Mouse (Mus musculus): ENCODE measurements around the gene Igsf6. TPM values are rescaled to one million over a fixed set of nuclear protein-coding genes. Genes with fewer than 3 reads are reported as not detected.

Igsf6 gene
- total and polyA plus RNA-seq, 2 experiments from 2014 or later, result 1.1 to 1.6 TPM

- Histone ChIP-seq H3K27ac (ENCODE audit: low read depth) (peak overlapping the region; percentile 54), H3K4me3 (ENCODE audit: low read depth, low read length) (no peak overlapping the region), H3K27me3 (ENCODE audit: control insufficient read depth, insufficient read depth, low read length) (no peaks in the 10 kb centered on the region), H3K4me2 (ENCODE audit: low read depth, low read length) (no peak overlapping the region), H3K9me3 (replicated peaks; ENCODE audit: control insufficient read depth, low read length) (no peaks in the 10 kb centered on the region), H3K36me3 (replicated peaks; ENCODE audit: control insufficient read depth, insufficient read depth, low read length) (no peaks in the 10 kb centered on the region), H3K4me1 (ENCODE audit: control insufficient read depth, insufficient read depth) (peaks cover 5% of the 10 kb centered on the region; the same call in 1 of the 2 replicates), H3K9ac (replicated peaks; ENCODE audit: low read depth, low read length) (no peak overlapping the region)
- ATAC-seq (ENCODE audit: insufficient read depth, low read depth) (0 out of 2 replicates have a peak, but pooled peaks have one; percentile 30), DNase-seq (ENCODE audit: low spot score) (no peak)
- TF ChIP-seq EP300 (IDR thresholded peaks at IDR 0.05; ENCODE audit: low read depth), result no peak
- no peak for TF ChIP-seq CTCF (IDR thresholded peaks at IDR 0.05; ENCODE audit: low read depth)
- 57% methylated on average over 8 of the region's 8 CpGs for WGBS
Measured at GRCm38 (mm10) chr7:121084840-121085453, 10.6 kb upstream of the Igsf6 start.

GRCm38 (mm10) chr7:121082949-121083513 is 8.7 kb upstream of the Igsf6 start:
- Histone ChIP-seq H3K4me1 (ENCODE audit: control insufficient read depth, insufficient read depth) (peaks cover 5% of the 10 kb centered on the region; the same call in 1 of the 2 replicates), H3K9ac (replicated peaks; ENCODE audit: low read depth, low read length) (no peak overlapping the region), H3K4me2 (ENCODE audit: low read depth, low read length) (no peak overlapping the region), H3K9me3 (replicated peaks; ENCODE audit: control insufficient read depth, low read length) (no peaks in the 10 kb centered on the region), H3K27ac (ENCODE audit: low read depth) (no peak overlapping the region), H3K4me3 (ENCODE audit: low read depth, low read length) (no peak overlapping the region), H3K27me3 (ENCODE audit: control insufficient read depth, insufficient read depth, low read length) (no peaks in the 10 kb centered on the region), H3K36me3 (replicated peaks; ENCODE audit: control insufficient read depth, insufficient read depth, low read length) (no peaks in the 10 kb centered on the region)
- TF ChIP-seq EP300 (IDR thresholded peaks at IDR 0.05; ENCODE audit: low read depth) (no peak), CTCF (IDR thresholded peaks at IDR 0.05; ENCODE audit: low read depth) (no peak)
- WGBS, result 62% methylated on average over 9 of the region's 9 CpGs
- no peak; the same call in 1 of the 2 replicates for ATAC-seq (ENCODE audit: insufficient read depth, low read depth)
- no peak for DNase-seq (ENCODE audit: low spot score)

DNA sequence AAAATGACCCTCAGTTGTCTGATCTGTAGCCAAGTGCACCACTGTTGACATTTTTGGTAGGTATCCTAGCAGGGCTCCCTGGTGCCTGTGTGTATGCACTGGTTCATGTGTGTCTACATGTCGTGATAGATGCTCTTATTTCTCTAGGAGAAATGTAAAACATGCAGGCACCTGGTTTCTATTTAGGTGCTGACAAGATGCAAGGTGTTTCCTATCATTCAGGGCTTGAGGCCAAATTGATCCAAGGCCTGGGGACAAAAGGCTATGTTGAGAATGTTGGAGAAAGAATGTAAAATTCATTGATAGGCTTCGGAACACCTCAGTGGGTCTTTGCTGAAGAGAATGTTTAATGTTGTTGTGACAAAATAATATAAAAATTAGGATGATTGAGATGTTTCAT is 7.4 kb upstream of the Igsf6 start:
- H3K9ac ChIP-seq (replicated peaks; ENCODE audit: low read depth, low read length), result no peak overlapping the region

DNA sequence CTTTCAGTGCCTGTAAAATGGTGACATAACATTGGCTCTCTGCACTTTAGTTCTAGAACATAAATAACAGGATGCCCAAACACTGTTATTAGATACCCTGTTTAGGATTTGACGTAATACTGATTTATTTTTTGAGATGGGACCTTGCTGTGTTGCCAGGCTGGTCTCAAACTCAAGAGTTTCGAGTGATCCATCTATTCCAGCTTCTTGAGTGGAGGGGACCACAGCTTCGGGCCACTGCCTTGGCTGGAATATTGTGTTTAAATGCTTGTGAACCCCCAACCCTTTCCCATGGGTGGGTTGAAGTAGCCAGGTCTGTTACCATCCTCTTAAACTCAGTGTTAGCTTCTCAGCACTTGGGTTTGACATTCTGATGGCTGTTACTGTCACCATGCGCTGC is 7.0 kb upstream of the Igsf6 start, which contains the start of gene Otoa:
Gene Otoa, plus strand, starts transcription at position 301 of the 400 bp plus-strand sequence.
- no peaks in the 10 kb centered on the region; the same call in 1 of the 2 replicates for H3K4me1 ChIP-seq (ENCODE audit: control insufficient read depth, insufficient read depth)

More for the DNA sequence above, 7.4 kb upstream of the Igsf6 start:
- Histone ChIP-seq H3K27me3 (ENCODE audit: control insufficient read depth, insufficient read depth, low read length) (no peaks in the 10 kb centered on the region), H3K36me3 (replicated peaks; ENCODE audit: control insufficient read depth, insufficient read depth, low read length) (peaks cover 7% of the 10 kb centered on the region), H3K9me3 (replicated peaks; ENCODE audit: control insufficient read depth, low read length) (no peaks in the 10 kb centered on the region), H3K4me1 (ENCODE audit: control insufficient read depth, insufficient read depth) (no peaks in the 10 kb centered on the region; the same call in 1 of the 2 replicates), H3K4me2 (ENCODE audit: low read depth, low read length) (no peak overlapping the region), H3K4me3 (ENCODE audit: low read depth, low read length) (no peak overlapping the region), H3K27ac (ENCODE audit: low read depth) (no peak overlapping the region)
- DNase-seq (ENCODE audit: low spot score), result no peak
- no peak for TF ChIP-seq EP300 (IDR thresholded peaks at IDR 0.05; ENCODE audit: low read depth)
- TF ChIP-seq CTCF (IDR thresholded peaks at IDR 0.05; ENCODE audit: low read depth), result no peak
- ATAC-seq (ENCODE audit: insufficient read depth, low read depth), result no peak
- 71% methylated on average over 2 of the region's 2 CpGs for WGBS

DNA sequence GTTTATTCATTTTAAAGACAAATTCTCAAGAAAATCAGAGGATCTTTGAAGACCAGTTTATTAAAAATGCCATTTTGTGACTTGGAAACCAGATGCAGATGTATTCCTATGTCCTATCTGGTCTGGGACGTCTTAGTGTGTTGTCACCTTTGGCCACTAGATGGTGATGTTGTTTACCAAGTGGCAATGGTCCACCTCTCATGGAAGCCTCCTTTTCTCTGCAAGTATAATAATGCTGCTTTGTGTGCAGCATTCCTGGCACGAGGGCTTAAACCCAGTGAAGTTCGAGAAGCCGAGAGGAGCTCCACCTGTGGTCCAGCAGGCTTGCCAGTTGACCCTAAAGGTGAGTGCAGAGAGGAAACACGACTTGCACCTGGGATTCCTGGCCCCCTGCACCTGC is 3.5 kb upstream of the Igsf6 start:
- peak; percentile 83 for DNase-seq (ENCODE audit: low spot score)
- Histone ChIP-seq H3K4me2 (ENCODE audit: low read depth, low read length) (no peak overlapping the region), H3K9ac (replicated peaks; ENCODE audit: low read depth, low read length) (no peak overlapping the region), H3K4me1 (ENCODE audit: control insufficient read depth, insufficient read depth) (peaks cover 12% of the 10 kb centered on the region), H3K9me3 (replicated peaks; ENCODE audit: control insufficient read depth, low read length) (no peaks in the 10 kb centered on the region), H3K36me3 (replicated peaks; ENCODE audit: control insufficient read depth, insufficient read depth, low read length) (peaks cover 16% of the 10 kb centered on the region), H3K4me3 (ENCODE audit: low read depth, low read length) (no peak overlapping the region), H3K27me3 (ENCODE audit: control insufficient read depth, insufficient read depth, low read length) (no peaks in the 10 kb centered on the region), H3K27ac (ENCODE audit: low read depth) (no peak overlapping the region)
- peak; percentile 58; the same call in 1 of the 2 replicates for ATAC-seq (ENCODE audit: insufficient read depth, low read depth)
- TF ChIP-seq CTCF (IDR thresholded peaks at IDR 0.05; ENCODE audit: low read depth) (peak; percentile 91), EP300 (IDR thresholded peaks at IDR 0.05; ENCODE audit: low read depth) (no peak)
- 31% methylated on average over 5 of the region's 5 CpGs for WGBS

More for the DNA sequence above, 7.0 kb upstream of the Igsf6 start, which contains the start of gene Otoa:
- no peak for TF ChIP-seq EP300 (IDR thresholded peaks at IDR 0.05; ENCODE audit: low read depth)
- no peak for TF ChIP-seq CTCF (IDR thresholded peaks at IDR 0.05; ENCODE audit: low read depth)
- peaks cover 10% of the 10 kb centered on the region for H3K36me3 ChIP-seq (replicated peaks; ENCODE audit: control insufficient read depth, insufficient read depth, low read length)
- no peak within 1 kb of the TSS for H3K9ac ChIP-seq (replicated peaks; ENCODE audit: low read depth, low read length)
- DNase-seq (ENCODE audit: low spot score) (no peak), ATAC-seq (ENCODE audit: insufficient read depth, low read depth) (no peak)
- H3K27me3 ChIP-seq (ENCODE audit: control insufficient read depth, insufficient read depth, low read length), result no peaks in the 10 kb centered on the region
- WGBS, result 88% methylated on average over 4 of the region's 4 CpGs
- H3K27ac ChIP-seq (ENCODE audit: low read depth), result no peak within 1 kb of the TSS
- no peak within 1 kb of the TSS for H3K4me3 ChIP-seq (ENCODE audit: low read depth, low read length)
- no peak within 1 kb of the TSS for H3K4me2 ChIP-seq (ENCODE audit: low read depth, low read length)
- no peaks in the 10 kb centered on the region for H3K9me3 ChIP-seq (replicated peaks; ENCODE audit: control insufficient read depth, low read length)
